ENCODE assay signal across 27 mouse cellular contexts in the genomic region with DNA sequence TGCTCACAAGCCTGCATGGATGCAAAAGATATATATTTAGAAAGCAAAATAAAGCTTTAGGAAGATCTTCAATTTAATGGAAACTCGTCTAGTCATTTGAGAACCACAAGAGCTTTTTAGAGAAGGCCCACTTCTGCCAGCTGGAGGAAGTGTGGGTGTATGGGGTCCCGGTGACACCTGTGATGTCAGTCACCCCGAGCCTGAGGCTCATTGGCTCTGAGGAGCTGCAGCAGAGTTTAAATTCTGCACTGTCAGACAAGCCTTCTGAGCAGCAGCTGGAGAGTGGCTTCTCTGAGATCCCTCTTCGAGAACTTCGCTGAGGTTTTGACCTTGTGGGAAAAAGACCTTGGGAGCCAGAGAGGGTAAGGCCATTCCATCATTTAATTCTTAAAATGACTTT. TPM values are rescaled to one million over a fixed set of nuclear protein-coding genes. Genes with fewer than 3 reads are reported as not detected.
DNase-seq lines count a peak whose midpoint lies in the region; ATAC-seq and TF ChIP-seq lines count a peak whose summit lies in the region.
"Had no signal": no experiment of that assay in that cellular context is flagged by ENCODE, and none has a peak within 500 bp of the region (broad histone marks: within the 10 kb centered on the region; RNA-seq: fewer than 3 reads in every experiment).

A gene (plus strand): TSS at position 263 of the 400 bp plus-strand sequence.

- TF ChIP-seq CTCF in gastrocnemius, adult 2 months (IDR thresholded peaks at IDR 0.05): no peak

- ATAC-seq in hematopoietic stem cell, adult 5-6 weeks (replicated peaks in 1 of 2; ENCODE audit: insufficient read depth in 1 of 2, low FRiP score in 2 of 2, low TSS enrichment in 1 of 2, low read depth in 1 of 2, poor library complexity in 2 of 2, severe bottlenecking in 2 of 2): peak; percentile 53 to 74; a peak in 3 of 4 replicates
- ATAC-seq: forebrain, embryonic 14.5 days; hindbrain, postnatal 0 days; intestine, embryonic 15.5 days; Patski had no signal

- no peak within 1 kb of the TSS for H3K4me3 ChIP-seq in gastrocnemius, adult 2 months
- H3K4me3 ChIP-seq: embryonic facial prominence, embryonic 13.5 days; hindbrain, embryonic 12.5 days; intestine, embryonic 15.5 days; megakaryocyte, embryonic 14.5 days; midbrain, embryonic 12.5 days; neural tube, embryonic 13.5 days had no signal

- peak within 1 kb of the TSS; percentile 32; the same call in 1 of the 2 replicates for H3K27ac ChIP-seq in gastrocnemius, adult 2 months
- H3K27ac ChIP-seq: embryonic facial prominence, embryonic 13.5 days; hindbrain, embryonic 12.5 days; hindbrain, postnatal 0 days; intestine, embryonic 15.5 days; midbrain, embryonic 12.5 days; neural tube, embryonic 13.5 days had no signal

- no peak for DNase-seq in gastrocnemius, adult 2 months
- no peak for DNase-seq in gastrocnemius, adult 8-10 months (ENCODE audit: low spot score in 2 of 2)
- DNase-seq in thymus, postnatal 4 days: peak; percentile 17
- no peak for DNase-seq in thymus, postnatal 14 days
- DNase-seq in heart, postnatal 10 days: no peak
- no peak for DNase-seq in lung, postnatal 10 days
- DNase-seq: cerebellum, adult 11-12 months; cerebellum, adult 9-11 months; embryo, embryonic 11 days; kidney, adult 2 months; kidney, postnatal 36 days; layer of hippocampus, postnatal 36 days; lung, postnatal 4 days; right cerebral cortex, postnatal 4 days had no signal

- intact Hi-C loops in gastrocnemius, adult 2 months (cut with DNase I): no loop called here
- intact Hi-C loops in heart, postnatal 10 days (cut with DNase I): no loop called here

RNA-seq across cellular contexts. Expression of the gene that starts here (rescaled TPM):
- under 1 TPM; 0.42 to 0.99 TPM for total RNA-seq in gastrocnemius, adult 2 months (2021)
- 1 to 10 TPM in 1 of 4 experiments, under 1 TPM in 3; 0.51 to 1.2 (median 0.68) TPM for total RNA-seq in gastrocnemius, adult 8-10 months (2022)
- 0.74 TPM in 1 of 2 replicates, not detected in the other for total RNA-seq in hematopoietic stem cell, adult 5-6 weeks (2017)
- not detected for total RNA-seq in heart, postnatal 10 days (2021)
- total RNA-seq: heart, postnatal 25 days; MEL; midbrain, postnatal 0 days had no signal

Comparison
In these comparisons a context has a peak if more than half of its experiments do, and no peak if none do; other contexts are left out.
1. Peak in ATAC-seq in hematopoietic stem cell, adult 5-6 weeks; RNA of the gene not detected or under 1 TPM.